Mouse (Mus musculus) stomach, embryonic 16.5 days (tissue): ENCODE data around the gene Slc22a21. TPM values are rescaled to one million over a fixed set of nuclear protein-coding genes. Genes with fewer than 3 reads are reported as not detected.
"Not testable (repeated sequence)": the region's sequence is repeated elsewhere in the genome, so short reads cannot be mapped to it uniquely, and the experiment has no call there.

Experiments used
- ATAC-seq: fragments of 200-750 bp; cut with Nextera tagmentation; 2 replicates; pipeline ENCODE4 v1.8.0; 2017; ENCODE audit warnings: moderate number of reproducible peaks, moderate TSS enrichment; ENCODE audit not compliant: insufficient read depth, low FRiP score
- H3K27ac ChIP-seq: fragments of 300-500 bp; sonication (generic); 2 replicates; pipeline ENCODE4 v1.5.1; 2014; ENCODE audit warnings: low read length
- H3K27me3 ChIP-seq: fragments of 300-500 bp; sonication (generic); 2 replicates; pipeline ENCODE4 v1.6.1; 2014; ENCODE audit warnings: low read length, control low read depth, mixed read lengths; ENCODE audit not compliant: control insufficient read depth, insufficient read depth
- H3K36me3 ChIP-seq: fragments of 300-500 bp; sonication (generic); 2 replicates; pipeline ENCODE4 v1.6.1; 2014; ENCODE audit warnings: low read length; ENCODE audit not compliant: control insufficient read depth, insufficient read depth
- H3K4me1 ChIP-seq: fragments of 300-500 bp; sonication (generic); 2 replicates; pipeline ENCODE4 v1.6.1; 2014; ENCODE audit warnings: low read length, control low read depth, mixed read lengths; ENCODE audit not compliant: control insufficient read depth, insufficient read depth
- H3K4me2 ChIP-seq: fragments of 300-500 bp; sonication (generic); 2 replicates; pipeline ENCODE4 v1.6.1; 2014; ENCODE audit warnings: low read depth, low read length, mixed read lengths
- H3K4me3 ChIP-seq: fragments of 300-500 bp; sonication (generic); replicated peaks from 2 replicates; pipeline ENCODE4 v1.5.1; 2014; ENCODE audit warnings: mild to moderate bottlenecking, low read length
- H3K9ac ChIP-seq: fragments of 300-500 bp; sonication (generic); 2 replicates; pipeline ENCODE4 v1.6.1; 2014; ENCODE audit warnings: low read length
- H3K9me3 ChIP-seq: fragments of 300-500 bp; sonication (generic); replicated peaks from 2 replicates; pipeline ENCODE4 v1.6.1; 2016; ENCODE audit warnings: low read length, control low read depth; ENCODE audit not compliant: control insufficient read depth
- WGBS: fragments of 180-500 bp; shearing (Covaris S2); extraction: QIAGEN DNeasy Blood & Tissue Kit; methylation state at CpG from one replicate; pipeline ENCODE4 v1.1.7; 2014; 5-methylcytosine and 5-hydroxymethylcytosine counted together
- polyA plus RNA-seq: library from polyadenylated mRNA; unstranded; fragments of >200 nt; fragmentation: Nextera tagmentation; extraction: Ambion mirVana; gene quantifications from 2 replicates; pipeline ENCODE4 v1.2.1, GENCODE M21; 2015

The Slc22a21 gene
- polyA plus RNA-seq, 1 experiment from 2014 or later, result 8.9 TPM

- H3K9ac ChIP-seq, result no peak overlapping the region
- no peak overlapping the region for H3K27ac ChIP-seq
- H3K4me2 ChIP-seq, result no peak overlapping the region
- no peaks in the 10 kb centered on the region for H3K27me3 ChIP-seq
- H3K4me1 ChIP-seq, result no peaks in the 10 kb centered on the region
- no peaks in the 10 kb centered on the region for H3K36me3 ChIP-seq
- no peaks in the 10 kb centered on the region for H3K9me3 ChIP-seq
- no peak for ATAC-seq
- H3K4me3 ChIP-seq, result no peak overlapping the region
- 72% methylated on average over 4 of the region's 4 CpGs for WGBS
Observed at GRCm38 (mm10) chr11:54017596-54017995, 37.5 kb upstream of the Slc22a21 start.

- Histone ChIP-seq H3K9me3 (no peaks in the 10 kb centered on the region), H3K27ac (no peak overlapping the region), H3K4me2 (no peak overlapping the region), H3K27me3 (no peaks in the 10 kb centered on the region), H3K9ac (no peak overlapping the region), H3K4me1 (no peaks in the 10 kb centered on the region), H3K36me3 (no peaks in the 10 kb centered on the region), H3K4me3 (no peak overlapping the region)
- ATAC-seq, result no peak
- 71% methylated on average over 8 of the region's 8 CpGs for WGBS
Observed at GRCm38 (mm10) chr11:54016051-54016450, 35.9 kb upstream of the Slc22a21 start.

GRCm38 (mm10) chr11:54012961-54013360, 32.8 kb upstream of the Slc22a21 start:
- 84% methylated on average over 5 of the region's 5 CpGs for WGBS
- H3K4me1 ChIP-seq, result no peaks in the 10 kb centered on the region

GRCm38 (mm10) chr11:54011255-54011654, 31.1 kb upstream of the Slc22a21 start:
- H3K36me3 ChIP-seq, result no peaks in the 10 kb centered on the region
- no peak for ATAC-seq
- H3K27ac ChIP-seq, result no peak overlapping the region
- H3K9ac ChIP-seq, result no peak overlapping the region
- H3K4me2 ChIP-seq, result no peak overlapping the region
- H3K4me3 ChIP-seq, result no peak overlapping the region
- H3K4me1 ChIP-seq, result no peaks in the 10 kb centered on the region
- H3K9me3 ChIP-seq, result no peaks in the 10 kb centered on the region
- 74% methylated on average over 2 of the region's 2 CpGs for WGBS
- no peaks in the 10 kb centered on the region for H3K27me3 ChIP-seq

More at GRCm38 (mm10) chr11:54012961-54013360, 32.8 kb upstream of the Slc22a21 start:
- Histone ChIP-seq H3K36me3 (no peaks in the 10 kb centered on the region), H3K9ac (no peak overlapping the region), H3K27me3 (no peaks in the 10 kb centered on the region), H3K9me3 (no peaks in the 10 kb centered on the region), H3K27ac (no peak overlapping the region), H3K4me2 (no peak overlapping the region), H3K4me3 (no peak overlapping the region)
- no peak for ATAC-seq

GRCm38 (mm10) chr11:54008416-54008920, 28.3 kb upstream of the Slc22a21 start:
- no peak overlapping the region for H3K4me3 ChIP-seq
- no peaks in the 10 kb centered on the region for H3K36me3 ChIP-seq
- no peak overlapping the region for H3K27ac ChIP-seq
- no peak for ATAC-seq
- no peak overlapping the region for H3K4me2 ChIP-seq
- H3K9ac ChIP-seq, result no peak overlapping the region
- H3K4me1 ChIP-seq, result no peaks in the 10 kb centered on the region
- no peaks in the 10 kb centered on the region for H3K9me3 ChIP-seq
- H3K27me3 ChIP-seq, result no peaks in the 10 kb centered on the region
- 76% methylated on average over 10 of the region's 10 CpGs for WGBS

GRCm38 (mm10) chr11:54007717-54008116, 27.6 kb upstream of the Slc22a21 start:
- no peaks in the 10 kb centered on the region for H3K36me3 ChIP-seq
- no peak overlapping the region for H3K4me2 ChIP-seq
- ATAC-seq, result no peak
- no peak overlapping the region for H3K27ac ChIP-seq
- WGBS, result 88% methylated on average over 11 of the region's 11 CpGs
- no peak overlapping the region for H3K4me3 ChIP-seq
- no peaks in the 10 kb centered on the region for H3K4me1 ChIP-seq
- no peaks in the 10 kb centered on the region for H3K9me3 ChIP-seq
- no peak overlapping the region for H3K9ac ChIP-seq
- no peaks in the 10 kb centered on the region for H3K27me3 ChIP-seq

- no peak overlapping the region for H3K9ac ChIP-seq
- WGBS, result 61% methylated on average over 4 of the region's 4 CpGs
- H3K27ac ChIP-seq, result no peak overlapping the region
Observed at GRCm38 (mm10) chr11:54006901-54007300, 26.8 kb upstream of the Slc22a21 start.

GRCm38 (mm10) chr11:54006362-54006761, 26.2 kb upstream of the Slc22a21 start:
- H3K27me3 ChIP-seq, H3K36me3 ChIP-seq, H3K4me1 ChIP-seq, H3K9ac ChIP-seq, H3K27ac ChIP-seq, ATAC-seq, H3K4me3 ChIP-seq, H3K9me3 ChIP-seq, H3K4me2 ChIP-seq: not testable (repeated sequence)
- 37% methylated on average over 5 of the region's 5 CpGs for WGBS

More at GRCm38 (mm10) chr11:54006901-54007300, 26.8 kb upstream of the Slc22a21 start:
- Histone ChIP-seq H3K9me3 (no peaks in the 10 kb centered on the region), H3K4me3 (no peak overlapping the region), H3K4me2 (no peak overlapping the region), H3K36me3 (no peaks in the 10 kb centered on the region), H3K4me1 (no peaks in the 10 kb centered on the region), H3K27me3 (no peaks in the 10 kb centered on the region)
- no peak for ATAC-seq

GRCm38 (mm10) chr11:54004734-54005133, 24.6 kb upstream of the Slc22a21 start:
- no peaks in the 10 kb centered on the region for H3K36me3 ChIP-seq
- no peak overlapping the region for H3K4me2 ChIP-seq
- no peak overlapping the region for H3K9ac ChIP-seq
- ATAC-seq, result no peak
- no peaks in the 10 kb centered on the region for H3K4me1 ChIP-seq
- no peaks in the 10 kb centered on the region for H3K9me3 ChIP-seq
- no peak overlapping the region for H3K4me3 ChIP-seq
- WGBS, result 81% methylated on average over 3 of the region's 3 CpGs
- no peak overlapping the region for H3K27ac ChIP-seq
- H3K27me3 ChIP-seq, result no peaks in the 10 kb centered on the region

- no peak overlapping the region for H3K27ac ChIP-seq
- H3K27me3 ChIP-seq, result no peaks in the 10 kb centered on the region
- H3K9ac ChIP-seq, result no peak overlapping the region
- H3K36me3 ChIP-seq, result no peaks in the 10 kb centered on the region
- H3K4me1 ChIP-seq, result no peaks in the 10 kb centered on the region
- no peak overlapping the region for H3K4me2 ChIP-seq
- H3K4me3 ChIP-seq, result no peak overlapping the region
- ATAC-seq, result no peak
- H3K9me3 ChIP-seq, result no peaks in the 10 kb centered on the region
- 62% methylated on average over 9 of the region's 9 CpGs for WGBS
Observed at GRCm38 (mm10) chr11:54004221-54004620, 24.1 kb upstream of the Slc22a21 start.
